Comparison of ENCODE assay signal across 8 mouse cellular contexts in genomic region chr6:134917087-134917486, GRCm38 (mm10). TPM values are rescaled to one million over a fixed set of nuclear protein-coding genes. Genes with fewer than 3 reads are reported as not detected.
DNase-seq lines count a peak whose midpoint lies in the region; ATAC-seq lines count a peak whose summit lies in the region.

No protein-coding gene starts in this region.

- H3K36me3 ChIP-seq in liver, embryonic 16.5 days (ENCODE audit: control insufficient read depth, insufficient read depth), result peaks cover under 1% of the 10 kb centered on the region; the same call in 1 of the 2 replicates
- no peaks in the 10 kb centered on the region for H3K36me3 ChIP-seq in neural tube, embryonic 13.5 days

- H3K4me2 ChIP-seq in liver, embryonic 16.5 days (ENCODE audit: low read depth, low read length), result peak overlapping the region; percentile 80
- H3K4me2 ChIP-seq in neural tube, embryonic 13.5 days, result peak overlapping the region; percentile 65

- H3K4me3 ChIP-seq in liver, embryonic 16.5 days (ENCODE audit: low read depth, low read length), result peak overlapping the region; percentile 60
- peak overlapping the region; percentile 40 for H3K4me3 ChIP-seq in neural tube, embryonic 13.5 days

- H3K27me3 ChIP-seq in liver, embryonic 16.5 days (ENCODE audit: control insufficient read depth, insufficient read depth, low read depth, low read length), result no peaks in the 10 kb centered on the region
- peaks cover 11% of the 10 kb centered on the region for H3K27me3 ChIP-seq in neural tube, embryonic 13.5 days

- peak overlapping the region; percentile 67 for H3K9ac ChIP-seq in liver, embryonic 16.5 days (ENCODE audit: low read depth, low read length)
- H3K9ac ChIP-seq in neural tube, embryonic 13.5 days, result peak overlapping the region; percentile 63

- ATAC-seq in liver, embryonic 16.5 days (ENCODE audit: low read depth), result no peak
- no peak for ATAC-seq in neural tube, embryonic 13.5 days (ENCODE audit: low read depth)

- 6% methylated on average over 11 of the region's 11 CpGs for WGBS in liver, embryonic 16.5 days (ENCODE audit: insufficient replicate concordance)
- WGBS in neural tube, embryonic 13.5 days, result 2% methylated on average over 11 of the region's 11 CpGs

- H3K9me3 ChIP-seq in liver, embryonic 16.5 days (replicated peaks; ENCODE audit: control insufficient read depth, low read length), result no peaks in the 10 kb centered on the region
- H3K9me3 ChIP-seq in neural tube, embryonic 13.5 days, result no peaks in the 10 kb centered on the region

- peak; percentile 72 for DNase-seq in urinary bladder, postnatal 14 days (ENCODE audit: low spot score)
- DNase-seq in urinary bladder, postnatal 10 days (ENCODE audit: low spot score), result no peak
- DNase-seq in embryo, embryonic 10 days (ENCODE audit: low spot score), result peak; percentile 77
- DNase-seq in heart, adult 9 months (ENCODE audit: low spot score in 2 of 2), result peak; percentile 73 to 77
- DNase-seq in kidney, adult 8-10 months, result peak; percentile 73 to 76
- peak; percentile 61 to 71 for DNase-seq in thymus, postnatal 36 days

- peaks cover 22% of the 10 kb centered on the region for H3K4me1 ChIP-seq in liver, embryonic 16.5 days (ENCODE audit: control insufficient read depth, low read depth, low read length)
- H3K4me1 ChIP-seq in neural tube, embryonic 13.5 days (replicated peaks), result peaks cover 25% of the 10 kb centered on the region

- peak overlapping the region; percentile 5; the same call in 1 of the 2 replicates for H3K27ac ChIP-seq in liver, embryonic 16.5 days (ENCODE audit: low read length)
- peak overlapping the region; percentile 40 for H3K27ac ChIP-seq in neural tube, embryonic 13.5 days (replicated peaks)

RNA-seq across cellular contexts. Expression of gene Cdkn1b, which starts 3.1 kb away (rescaled TPM):
- 11.7 and 17.4 TPM in 2 replicates for polyA plus RNA-seq in liver, embryonic 16.5 days (2015; fragmentation: Nextera tagmentation; extraction: Ambion mirVana)
- polyA plus RNA-seq in neural tube, embryonic 13.5 days (2015; fragmentation: Nextera tagmentation; extraction: Ambion mirVana), result 21.7 and 24.1 TPM in 2 replicates

RNA-seq across cellular contexts. Expression of gene Gpr19, which starts 18.7 kb away (rescaled TPM):
- 5.7 and 6.4 TPM in 2 replicates for polyA plus RNA-seq in liver, embryonic 16.5 days (2015; fragmentation: Nextera tagmentation; extraction: Ambion mirVana)
- 37.1 and 39.1 TPM in 2 replicates for polyA plus RNA-seq in neural tube, embryonic 13.5 days (2015; fragmentation: Nextera tagmentation; extraction: Ambion mirVana)
